Mouse (Mus musculus) frontal cortex, postnatal 25 days (tissue): Measurements from ENCODE around the gene Slc25a29.

Source experiments
- DNase-seq, 2 experiments: peaks; one replicate each; pipeline ENCODE4 v3.0.0; 2022; ENCODE audit warnings: low spot score in 2 of 2

The Slc25a29 gene

DNA sequence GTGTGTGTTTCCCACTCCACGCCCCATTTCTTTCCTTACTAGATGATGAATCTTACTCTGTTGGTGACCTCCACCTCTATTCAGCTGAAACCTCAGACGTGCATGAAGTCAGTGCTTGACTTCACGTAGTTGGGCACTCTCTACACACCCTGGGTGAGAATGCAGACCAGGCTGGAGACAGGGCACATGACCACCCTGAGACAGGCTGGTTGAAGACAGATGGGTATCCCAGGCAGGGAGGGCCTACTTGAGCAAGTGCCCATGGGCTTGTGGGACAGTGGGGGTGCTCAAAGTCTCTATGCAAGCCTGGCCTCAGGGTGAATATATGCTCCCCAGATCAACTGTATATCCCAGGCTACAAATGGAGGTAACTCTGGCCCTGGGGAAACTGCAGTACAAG is 1.3 kb downstream of the Slc25a29 start:
- no peak for DNase-seq

DNA sequence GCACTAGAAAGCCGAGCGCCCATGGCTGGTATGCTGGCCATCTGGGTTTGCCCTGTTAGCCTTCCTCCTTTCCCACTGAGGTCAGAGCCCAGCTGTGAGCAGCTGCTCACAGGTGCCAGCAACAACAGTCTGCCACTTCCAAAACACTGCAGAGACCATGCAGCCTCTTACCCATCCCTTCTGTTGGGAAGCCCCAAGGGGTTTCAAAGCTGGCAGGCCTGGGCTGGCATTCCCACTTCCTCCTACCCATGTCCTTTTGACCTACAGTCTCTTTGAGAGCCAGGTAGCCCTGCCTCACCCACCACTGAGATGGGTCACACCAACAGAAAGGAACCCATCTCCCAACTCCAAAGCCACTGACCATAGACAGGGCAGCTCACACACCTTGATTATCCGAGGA is 2.3 kb downstream of the Slc25a29 start:
- no peak for DNase-seq

DNA sequence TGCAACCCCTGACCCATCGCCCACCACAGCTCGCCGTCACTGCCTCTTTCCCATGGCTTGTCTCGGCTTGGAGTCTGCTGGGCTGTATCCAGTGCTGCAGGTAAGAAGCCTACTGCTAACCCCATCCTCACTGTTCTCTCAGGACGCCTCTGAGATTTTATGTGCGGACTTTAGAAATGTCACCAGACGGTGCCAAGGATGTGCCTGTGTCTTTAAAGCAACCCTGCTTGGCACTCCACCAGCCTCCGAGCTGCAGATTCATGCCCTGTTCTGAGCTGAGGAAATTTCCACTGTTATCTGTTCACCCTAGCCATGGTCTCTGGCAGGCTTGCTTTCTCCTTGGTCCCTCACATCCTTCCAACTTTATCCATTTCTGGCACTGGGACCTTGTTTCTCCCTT is 2.8 kb downstream of the Slc25a29 start:
- no peak for DNase-seq

DNA sequence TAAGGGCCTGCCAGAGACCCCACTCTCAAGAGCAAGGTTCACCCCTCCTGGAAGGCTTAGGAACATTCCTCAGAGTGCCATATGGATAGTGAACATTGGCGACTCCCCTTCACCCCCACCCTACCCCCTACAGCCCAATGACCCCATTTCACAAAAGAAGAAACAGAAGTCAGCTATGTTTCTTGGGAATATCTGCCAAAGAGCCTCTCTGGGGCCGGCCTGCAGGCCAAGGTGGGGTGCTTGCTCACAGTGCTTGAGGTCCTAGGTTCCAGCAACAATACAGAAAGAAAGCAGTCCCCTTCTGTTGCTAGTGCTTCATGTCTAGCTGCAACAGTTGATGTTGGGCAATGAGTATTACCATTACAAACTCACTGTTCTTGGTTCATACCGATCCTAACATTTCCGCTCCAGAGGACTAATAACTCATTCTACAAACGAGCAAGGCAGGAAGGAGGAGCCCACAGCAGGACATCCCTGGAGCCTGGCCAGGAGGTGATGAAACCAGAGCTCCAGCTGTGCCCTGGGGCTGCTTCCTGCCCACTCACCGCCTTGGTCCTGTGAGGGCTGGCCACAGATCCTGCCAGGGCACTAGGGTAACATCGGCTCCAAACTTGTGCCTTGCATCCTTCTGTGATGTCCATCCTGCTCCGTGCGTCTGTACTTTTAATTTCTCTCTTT is 3.6 kb downstream of the Slc25a29 start:
- DNase-seq = no peak

DNA sequence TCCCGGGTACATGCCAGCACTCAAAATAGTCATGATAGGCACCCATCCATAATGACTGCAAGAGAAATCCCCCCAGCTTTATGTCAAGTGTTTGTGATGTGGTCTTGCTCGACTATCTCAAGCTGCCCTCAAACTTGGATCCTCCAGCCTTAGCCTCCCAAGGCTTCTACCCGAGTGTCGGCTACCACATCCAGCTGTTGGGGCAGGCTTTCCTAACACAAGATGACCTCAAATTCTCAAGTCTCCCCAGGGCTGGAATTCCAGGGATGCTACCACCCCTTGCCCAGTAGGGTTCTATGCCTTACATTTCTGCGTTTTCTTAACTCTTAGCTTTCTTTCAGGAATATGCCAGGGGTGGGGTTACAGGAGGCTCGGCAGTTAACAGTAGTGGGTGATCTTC is 5.3 kb downstream of the Slc25a29 start:
- no peak for DNase-seq

DNA sequence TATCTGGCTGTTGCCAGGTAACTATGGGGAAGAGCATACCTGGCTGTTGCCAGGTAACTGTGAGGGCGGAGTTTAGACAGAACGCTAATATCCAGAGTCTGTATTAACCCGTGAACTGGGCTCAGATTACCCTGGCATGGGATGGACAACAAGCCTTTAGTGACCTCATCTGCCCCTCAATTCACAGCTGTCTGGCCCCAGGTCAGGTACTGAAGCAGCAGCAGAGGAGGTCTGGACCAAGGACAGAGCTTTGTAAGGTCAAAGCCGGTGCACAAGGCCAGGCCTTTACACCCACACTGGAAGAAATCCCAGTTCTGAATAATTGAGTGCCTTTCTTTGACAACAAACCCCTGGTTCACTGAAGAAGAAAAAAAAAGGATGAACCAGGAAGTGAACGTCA is 6.0 kb downstream of the Slc25a29 start:
- no peak for DNase-seq

DNA sequence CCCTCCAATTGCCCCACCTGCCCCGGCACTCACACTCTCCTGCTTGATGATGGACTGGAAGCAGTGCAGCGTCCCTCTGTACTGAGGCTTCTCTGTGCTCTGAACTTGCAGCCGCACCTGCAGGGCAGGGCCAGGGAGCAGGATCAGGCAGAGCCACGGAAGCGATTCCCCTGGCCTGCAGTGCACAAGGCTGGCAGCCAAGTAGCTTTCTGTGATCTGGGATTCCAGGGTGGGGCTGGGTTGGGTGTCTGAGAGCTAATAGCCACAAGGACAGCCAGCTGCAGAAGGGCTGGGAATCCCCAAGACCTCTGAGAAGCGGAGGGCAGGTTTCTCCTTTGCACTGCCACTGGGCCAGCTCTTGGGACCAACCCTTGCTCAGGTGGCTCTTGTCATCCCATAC is 8.0 kb downstream of the Slc25a29 start:
- no peak for DNase-seq

DNA sequence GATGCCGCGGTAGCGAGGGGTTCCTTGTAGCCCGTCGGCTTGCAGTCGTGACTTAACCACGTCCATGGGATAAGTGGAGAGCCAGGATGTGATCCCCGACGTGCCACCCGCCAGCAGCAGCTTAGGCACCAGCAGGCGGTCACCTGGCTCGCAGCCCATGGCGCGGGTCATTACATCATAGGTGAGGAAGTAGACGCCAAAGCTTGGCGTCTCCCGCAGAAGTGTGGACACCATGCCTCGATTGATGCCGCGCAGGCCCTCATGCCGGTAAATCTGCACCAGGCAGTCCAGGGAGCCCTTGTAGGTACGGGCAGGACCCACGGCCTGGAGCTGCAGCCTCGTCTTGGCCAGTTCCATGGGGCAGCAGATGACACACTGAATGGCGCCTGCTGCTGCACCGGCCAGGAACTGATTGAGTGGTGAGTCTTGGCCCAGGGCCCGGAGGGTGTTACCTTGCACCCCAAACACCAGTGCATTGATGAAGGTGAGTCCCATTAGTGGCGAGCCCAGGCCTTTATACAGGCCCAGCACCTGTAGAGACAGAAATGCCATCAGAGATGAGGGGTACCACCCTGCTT is 8.6 kb downstream of the Slc25a29 start:
- DNase-seq = no peak

DNA sequence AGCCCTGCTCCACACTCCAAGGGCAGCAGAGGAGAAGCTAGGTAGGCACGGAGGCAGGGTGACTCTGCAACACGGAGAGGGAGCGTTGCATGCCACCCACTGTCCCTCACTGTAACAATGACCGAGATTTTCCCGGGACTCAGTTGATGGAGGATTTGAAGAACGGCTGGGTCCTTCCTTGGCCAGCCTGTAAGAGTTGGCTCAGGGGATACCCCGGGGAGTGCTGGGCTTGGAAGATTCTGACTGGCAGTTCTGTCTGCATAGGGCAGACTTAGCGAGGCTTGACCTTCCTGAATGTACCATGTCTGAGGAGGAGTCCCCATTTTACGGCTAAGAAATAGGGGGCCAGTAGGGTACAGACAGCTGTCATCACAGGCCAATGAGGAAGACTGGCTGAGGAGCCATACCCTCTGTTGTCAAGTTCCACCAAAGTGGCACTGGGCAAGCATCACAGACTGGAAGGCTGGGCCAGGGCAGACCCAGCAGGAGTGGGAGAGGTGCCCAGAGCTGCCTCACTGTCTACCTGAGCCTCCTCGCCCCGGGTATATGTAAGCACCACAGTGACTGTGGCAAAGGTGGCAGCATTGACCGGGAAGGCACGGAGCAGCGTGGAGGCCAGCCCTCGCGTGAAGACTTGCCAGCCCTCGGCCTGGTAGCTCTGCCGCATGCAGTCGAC is 9.3 kb downstream of the Slc25a29 start:
- no peak for DNase-seq

DNA sequence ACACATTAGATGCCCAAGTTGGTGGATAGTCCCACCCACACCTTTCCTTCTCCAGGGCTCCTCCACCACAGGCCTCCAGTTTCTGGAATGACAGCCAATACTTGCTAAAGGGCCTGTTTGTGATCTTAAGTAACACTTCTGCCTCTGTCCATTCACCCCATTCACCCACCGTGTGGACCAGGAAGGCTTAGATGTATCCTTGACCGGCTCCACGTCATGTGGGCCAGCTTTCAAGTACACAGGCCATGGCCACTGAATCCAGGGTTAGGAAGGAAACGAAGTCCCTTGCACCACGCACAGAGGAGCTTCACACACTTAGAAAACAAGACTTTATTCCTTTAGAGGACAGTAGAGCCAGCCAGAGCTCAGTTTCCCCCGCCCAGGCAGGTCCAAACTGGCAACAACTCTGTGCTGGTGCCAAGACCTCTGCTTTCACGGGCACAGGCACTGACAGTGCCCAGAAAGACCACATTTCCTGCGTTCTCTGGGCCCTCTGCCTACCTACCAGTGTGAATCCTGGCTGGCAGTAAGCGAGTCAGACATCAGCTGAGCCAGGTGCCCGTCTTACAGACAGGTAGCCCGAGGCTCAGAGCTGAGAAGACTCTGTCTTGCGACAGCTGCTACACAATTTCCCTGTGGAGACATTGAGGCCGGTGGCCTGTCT is 10.0 kb downstream of the Slc25a29 start:
- DNase-seq = no peak

DNA sequence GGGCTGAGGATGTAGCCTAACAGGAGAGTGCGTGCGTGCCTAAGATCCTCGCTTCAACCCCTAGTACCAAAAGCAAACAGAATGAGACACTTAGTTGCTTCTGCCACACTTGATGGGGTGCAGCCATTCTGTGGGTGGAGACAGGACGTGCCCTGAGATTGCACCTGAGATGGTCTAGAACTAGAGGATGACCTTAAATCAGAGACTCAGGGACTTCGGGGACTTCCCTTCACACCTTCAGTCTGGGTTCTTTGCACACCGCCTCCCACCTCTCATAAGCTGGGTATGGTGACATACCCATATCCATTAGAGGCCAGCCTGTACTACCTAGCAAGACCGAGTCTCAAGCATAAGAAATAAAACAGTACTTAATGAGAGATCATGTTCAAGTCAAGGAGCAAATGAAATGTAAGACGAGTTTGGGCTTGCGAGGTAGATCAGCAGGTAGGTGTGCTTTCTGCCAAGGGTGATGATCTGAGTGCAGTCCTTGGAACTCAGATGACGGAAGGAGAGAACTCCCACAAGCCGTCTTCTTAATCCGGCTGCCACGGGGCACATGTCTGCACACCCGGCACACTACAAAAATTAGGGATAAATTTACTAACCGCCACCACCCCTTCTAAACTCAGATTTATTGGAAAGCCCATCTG is 11.3 kb downstream of the Slc25a29 start:
- DNase-seq = no peak

DNA sequence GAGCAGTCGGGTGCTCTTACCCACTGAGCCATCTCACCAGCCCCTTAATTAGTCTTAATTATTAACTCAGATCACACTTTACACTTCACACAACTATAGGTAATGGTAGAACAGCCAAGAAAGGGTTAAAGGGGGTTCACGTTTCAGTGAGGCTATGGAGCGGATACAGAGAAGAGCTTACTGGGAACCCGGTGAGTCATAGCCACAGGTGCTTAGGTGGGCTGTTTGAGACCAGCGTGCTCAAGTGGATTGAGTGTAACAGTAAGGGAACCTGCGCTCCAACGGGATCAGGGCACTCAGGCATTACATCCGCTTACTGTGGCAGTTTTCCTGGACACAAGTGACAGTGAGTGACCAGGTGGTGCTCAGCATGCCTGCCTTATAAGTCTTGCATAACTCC is 12.6 kb downstream of the Slc25a29 start:
- no peak for DNase-seq

DNA sequence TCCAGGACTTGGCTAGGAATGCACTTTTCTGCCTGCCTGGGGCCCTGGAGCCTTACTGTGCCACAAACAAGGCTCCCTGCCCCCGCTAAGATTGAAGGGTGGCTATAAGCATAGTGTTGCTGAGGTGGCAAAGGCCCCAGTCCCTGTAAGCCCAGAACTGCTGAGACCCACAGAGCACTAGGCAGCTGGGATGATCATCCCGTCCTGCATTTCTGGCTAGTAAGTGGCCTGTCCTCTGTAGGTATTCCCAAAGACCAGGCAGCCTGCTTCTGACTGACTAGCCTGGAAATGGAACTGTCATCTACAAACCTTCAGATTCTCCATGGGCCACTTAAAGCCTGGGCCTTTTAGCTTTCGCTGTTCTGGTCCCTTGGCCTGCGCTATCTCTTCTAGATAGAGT is 15.2 kb downstream of the Slc25a29 start:
- DNase-seq = no peak

DNA sequence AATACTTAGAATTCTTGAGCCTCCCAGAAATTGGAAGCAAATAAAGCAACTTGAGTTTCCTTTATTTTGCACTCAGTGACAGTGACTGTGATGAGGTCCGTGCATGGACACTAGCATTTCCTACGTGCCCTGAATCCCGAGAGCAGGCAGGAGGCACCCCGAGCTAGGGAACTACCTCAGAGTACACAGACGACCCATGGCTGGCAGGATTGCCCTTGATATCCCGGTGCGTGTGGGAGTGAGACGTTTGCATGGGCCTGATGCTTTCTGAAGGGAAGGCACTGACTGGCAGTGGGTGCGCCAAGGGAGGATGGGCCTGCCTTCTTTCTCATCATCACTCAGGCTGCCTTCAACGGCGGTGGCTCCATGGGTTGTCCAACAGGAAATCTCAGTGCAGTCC is 19.1 kb downstream of the Slc25a29 start:
- no peak for DNase-seq

DNA sequence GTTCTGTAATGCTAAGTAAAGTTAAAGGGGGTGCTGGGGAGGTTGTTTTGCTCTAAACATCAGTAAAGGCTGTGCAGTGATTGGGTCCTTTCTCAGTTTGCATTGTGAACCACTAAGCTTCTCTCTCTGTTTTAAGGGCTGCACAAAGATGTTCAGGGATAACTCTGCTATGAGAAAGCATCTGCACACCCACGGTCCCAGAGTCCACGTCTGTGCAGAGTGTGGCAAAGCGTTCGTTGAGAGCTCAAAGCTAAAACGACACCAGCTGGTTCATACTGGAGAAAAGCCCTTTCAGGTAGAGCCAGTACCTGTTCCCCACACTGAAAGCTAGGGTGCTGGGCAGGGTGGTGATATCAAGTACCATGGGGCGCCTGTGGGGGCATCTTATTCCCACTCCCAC is 21.2 kb downstream of the Slc25a29 start:
- no peak for DNase-seq

DNA sequence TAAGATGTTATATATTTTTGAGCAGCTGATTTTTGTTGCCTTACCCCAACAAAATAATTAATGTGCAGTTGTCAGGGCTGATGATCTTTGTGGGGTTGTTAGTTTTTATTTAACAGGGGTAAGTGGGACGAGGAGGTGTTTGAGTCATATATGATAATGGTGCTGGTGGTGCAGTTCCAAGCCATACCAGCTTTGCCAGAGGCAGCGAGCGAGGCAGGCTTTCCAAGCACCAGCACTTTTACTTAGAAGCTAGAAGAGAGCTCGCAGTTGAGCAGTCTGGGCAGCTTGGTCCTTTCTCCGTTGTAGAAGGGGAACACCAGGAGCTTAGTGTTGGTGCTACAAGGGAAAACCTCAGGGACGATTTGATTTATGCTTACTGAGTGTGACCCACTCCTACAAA is 23.2 kb downstream of the Slc25a29 start:
- no peak for DNase-seq

DNA sequence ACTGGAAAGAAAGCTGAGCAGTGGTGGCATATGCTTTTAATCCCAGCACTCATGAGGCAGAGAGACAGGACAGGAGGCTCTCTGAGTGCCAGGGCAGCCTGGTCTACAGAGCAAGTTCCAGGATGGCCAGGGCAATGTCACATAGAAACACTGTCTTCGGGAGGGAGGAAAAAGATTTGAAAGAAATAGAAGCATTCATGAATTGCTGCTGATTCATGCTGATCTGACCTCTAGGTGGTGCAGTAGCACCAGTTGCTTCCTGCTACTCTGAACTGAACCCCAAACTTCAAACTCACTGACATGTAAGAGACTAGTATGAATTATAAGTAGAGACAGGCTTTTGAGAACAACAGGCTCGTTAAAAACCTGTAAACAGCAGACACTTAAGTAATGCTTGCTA is 24.6 kb downstream of the Slc25a29 start:
- DNase-seq = no peak

DNA sequence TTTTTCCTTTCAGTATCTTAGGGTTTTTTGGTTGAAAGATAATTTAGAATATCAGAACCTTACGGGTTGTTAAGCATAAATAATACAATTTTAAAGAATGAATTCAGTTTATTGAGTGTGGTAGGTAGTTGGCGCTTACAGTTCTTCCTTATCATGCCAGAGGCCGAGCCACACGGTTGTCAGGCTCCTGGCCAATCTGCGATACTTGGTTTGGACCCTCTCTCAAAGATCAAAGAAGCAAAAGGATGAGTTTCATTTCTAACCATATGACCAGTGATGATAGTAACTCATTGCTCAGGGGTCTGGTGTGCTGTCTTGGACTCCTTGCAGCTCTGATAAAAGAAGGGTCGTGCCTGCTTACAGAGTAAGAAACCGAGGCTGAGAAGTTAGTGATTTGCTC is 25.4 kb downstream of the Slc25a29 start:
- DNase-seq = no peak

DNA sequence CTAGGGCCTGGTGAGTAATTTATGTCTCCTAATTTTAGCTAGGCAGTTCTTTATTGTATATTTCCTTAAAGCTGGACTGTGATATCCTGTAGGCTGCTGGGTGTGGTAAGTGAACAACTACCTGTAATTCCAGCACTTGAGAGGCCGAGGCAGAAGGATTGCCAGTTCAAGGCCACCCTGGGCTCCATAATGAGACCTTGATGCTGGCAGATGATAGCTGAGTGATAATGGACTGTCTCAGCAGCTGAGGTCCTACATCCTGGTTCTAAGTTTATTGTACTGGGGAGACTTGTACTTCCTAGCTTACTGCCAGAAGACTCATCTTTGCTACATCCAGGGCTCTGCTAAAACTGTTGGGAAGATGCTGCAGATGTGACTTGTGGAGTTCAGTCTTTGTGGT is 25.9 kb downstream of the Slc25a29 start:
- no peak for DNase-seq

DNA sequence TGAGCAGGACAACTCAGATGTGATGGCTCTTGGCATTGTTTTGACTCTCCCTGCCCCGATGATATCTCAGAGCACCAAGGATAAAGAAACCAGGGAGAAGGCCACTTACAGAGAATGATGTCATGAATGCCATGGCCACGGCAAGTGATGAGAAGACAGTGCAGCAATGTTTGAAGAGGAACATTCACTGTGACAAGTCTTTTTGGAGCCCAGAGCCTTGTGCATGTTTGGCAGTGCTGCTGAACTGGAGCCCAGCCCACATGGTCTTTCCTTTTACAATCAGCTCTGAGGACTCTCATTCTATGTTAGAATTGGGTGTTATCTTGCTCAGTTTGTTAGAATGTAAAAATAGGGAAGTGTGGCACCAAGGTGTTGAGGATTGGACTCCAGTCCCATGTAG is 27.2 kb downstream of the Slc25a29 start:
- DNase-seq = no peak

DNA sequence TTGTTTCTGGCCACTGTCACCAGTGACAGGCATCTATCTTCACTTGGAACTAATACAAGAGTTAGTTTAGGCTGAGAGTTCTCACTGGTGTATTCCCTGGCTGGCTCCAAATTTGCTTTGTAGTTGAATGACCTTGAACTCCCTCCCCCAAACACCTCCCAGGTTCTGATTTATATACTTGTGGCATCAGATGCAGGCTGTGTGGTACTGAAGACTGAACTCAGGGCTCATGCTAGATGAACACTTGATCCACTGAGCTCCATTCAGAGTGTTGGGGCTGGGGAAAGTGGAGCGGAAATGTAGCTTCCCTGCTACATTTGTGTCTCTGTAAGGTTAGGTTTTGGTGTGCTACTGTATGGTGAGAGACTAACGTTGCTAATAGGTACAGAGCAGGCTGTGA is 31.3 kb downstream of the Slc25a29 start:
- no peak for DNase-seq

DNA sequence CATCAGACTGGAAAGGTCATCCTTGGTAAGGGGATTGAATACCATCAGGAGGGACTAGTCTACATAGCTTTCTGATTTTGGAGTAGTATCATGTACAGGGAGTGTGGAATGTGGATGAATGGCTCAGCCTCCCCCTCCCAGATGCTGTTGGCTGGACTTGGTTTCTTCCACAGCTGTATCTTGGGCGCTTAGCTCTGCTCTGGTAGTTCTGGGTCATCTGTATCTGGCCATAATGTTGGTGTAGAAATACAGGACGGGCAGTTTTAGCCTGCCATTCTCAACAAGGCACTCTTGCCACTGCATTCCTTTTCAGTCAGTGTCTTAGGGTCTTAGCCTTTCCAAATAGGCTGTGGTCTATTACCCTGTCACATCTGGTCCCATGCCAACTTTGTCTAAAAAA is 34.1 kb downstream of the Slc25a29 start:
- no peak for DNase-seq
